Mouse (Mus musculus): ENCODE results near the gene Tmem107.

The Tmem107 gene

GRCm38 (mm10) chr11:69094697-69095429, 24.3 kb downstream of the Tmem107 start, which contains the start of gene Per1:
Gene Per1 (plus strand): TSS chr11:69095217.
- DNase-seq: peak; percentile 98 to 99

- DNase-seq: peak in 1 of 2 experiments; percentile 2
Measured at GRCm38 (mm10) chr11:69095511-69096231, 25.1 kb downstream of the Tmem107 start.

GRCm38 (mm10) chr11:69096360-69096986, 25.9 kb downstream of the Tmem107 start:
- peak in 1 of 2 experiments; percentile 23 for DNase-seq

GRCm38 (mm10) chr11:69096987-69097900, 26.6 kb downstream of the Tmem107 start:
- DNase-seq: peak; percentile 81 to 82

GRCm38 (mm10) chr11:69098039-69098761, 27.6 kb downstream of the Tmem107 start:
- no peak for DNase-seq

- peak; percentile 99 for DNase-seq
Measured at GRCm38 (mm10) chr11:69098762-69099091, 28.1 kb downstream of the Tmem107 start.

- DNase-seq: peak; percentile 73 to 79
Measured at GRCm38 (mm10) chr11:69099177-69099914, 28.7 kb downstream of the Tmem107 start.

GRCm38 (mm10) chr11:69099915-69100345, 29.3 kb downstream of the Tmem107 start:
- DNase-seq: peak; percentile 89 to 91

- DNase-seq: no peak
Measured at GRCm38 (mm10) chr11:69100639-69101360, 30.2 kb downstream of the Tmem107 start.

GRCm38 (mm10) chr11:69101604-69102402, 31.2 kb downstream of the Tmem107 start:
- no peak for DNase-seq

- DNase-seq: peak in 1 of 2 experiments; percentile 48
Measured at GRCm38 (mm10) chr11:69102403-69102725, 31.8 kb downstream of the Tmem107 start.

- DNase-seq: no peak
Measured at GRCm38 (mm10) chr11:69103121-69103520, 32.5 kb downstream of the Tmem107 start.

- DNase-seq: no peak
Measured at GRCm38 (mm10) chr11:69103531-69104435, 33.2 kb downstream of the Tmem107 start.

GRCm38 (mm10) chr11:69104487-69104886, 33.9 kb downstream of the Tmem107 start:
- DNase-seq: no peak

- no peak for DNase-seq
Measured at GRCm38 (mm10) chr11:69105227-69105626, 34.6 kb downstream of the Tmem107 start.

GRCm38 (mm10) chr11:69105796-69106195, 35.2 kb downstream of the Tmem107 start:
- no peak for DNase-seq

GRCm38 (mm10) chr11:69106299-69106698, 35.7 kb downstream of the Tmem107 start:
- DNase-seq: no peak

- DNase-seq: no peak
Measured at GRCm38 (mm10) chr11:69106842-69107241, 36.2 kb downstream of the Tmem107 start.

All from cerebellum, postnatal 36 days (tissue).